Mouse (Mus musculus): Measurements from ENCODE around the gene Tcirg1. TPM values are rescaled to one million over a fixed set of nuclear protein-coding genes. Genes with fewer than 3 reads are reported as not detected.

Gene Tcirg1
- polyA plus RNA-seq, 2 experiments = 15.4 to 47.1 TPM

DNA sequence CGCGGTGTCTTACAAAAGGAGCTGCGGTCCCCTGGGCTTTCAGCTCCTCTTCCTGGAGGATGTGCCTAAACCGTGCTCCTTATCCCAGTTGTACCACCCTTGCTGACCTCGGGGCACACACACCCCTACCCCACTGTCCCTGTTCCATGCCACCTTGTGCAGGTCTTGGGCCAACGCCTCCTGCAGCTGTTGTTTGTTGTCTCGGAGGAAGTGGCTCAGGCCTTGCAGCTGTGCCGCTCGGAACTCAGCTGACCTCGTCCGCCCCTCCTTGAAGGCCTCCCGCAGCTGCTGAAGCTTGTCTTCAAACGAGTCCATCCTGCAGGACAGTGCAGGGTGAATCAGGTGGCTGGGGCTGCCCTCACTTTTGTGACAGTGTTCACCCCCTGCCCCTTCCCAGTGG, 16.7 kb upstream of the Tcirg1 start:
- H3K27ac ChIP-seq = no peak overlapping the region
- no peak overlapping the region for H3K4me2 ChIP-seq (ENCODE audit: low read depth)
- DNase-seq (ENCODE audit: low read depth in 3 of 3, low spot score in 3 of 3) (no peak), ATAC-seq (ENCODE audit: insufficient read depth) (no peak)
- H3K4me3 ChIP-seq (ENCODE audit: insufficient read depth in 1 of 2, low read depth in 2 of 2, low read length in 2 of 2) = no peak overlapping the region
- no peaks in the 10 kb centered on the region for H3K27me3 ChIP-seq (ENCODE audit: control insufficient read depth, insufficient read depth, low read length)
- peaks cover 3 to 8% of the 10 kb centered on the region in 2 experiments; a peak in 3 of 4 replicates for H3K4me1 ChIP-seq (replicated peaks; ENCODE audit: control insufficient read depth in 2 of 2, insufficient read depth in 2 of 2, low read length in 1 of 2)
- TF ChIP-seq CTCF (IDR thresholded peaks at IDR 0.05; ENCODE audit: low read depth) (no peak), EP300 (IDR thresholded peaks at IDR 0.05; ENCODE audit: low read depth) (no peak)
- H3K36me3 ChIP-seq (replicated peaks; ENCODE audit: control insufficient read depth, insufficient read depth, low read depth) = no peaks in the 10 kb centered on the region
- H3K9ac ChIP-seq (replicated peaks) = no peak overlapping the region
- WGBS (ENCODE audit: insufficient replicate concordance) = 56% methylated on average over 13 of the region's 13 CpGs
- H3K9me3 ChIP-seq (ENCODE audit: control insufficient read depth, low read length) = no peaks in the 10 kb centered on the region

DNA sequence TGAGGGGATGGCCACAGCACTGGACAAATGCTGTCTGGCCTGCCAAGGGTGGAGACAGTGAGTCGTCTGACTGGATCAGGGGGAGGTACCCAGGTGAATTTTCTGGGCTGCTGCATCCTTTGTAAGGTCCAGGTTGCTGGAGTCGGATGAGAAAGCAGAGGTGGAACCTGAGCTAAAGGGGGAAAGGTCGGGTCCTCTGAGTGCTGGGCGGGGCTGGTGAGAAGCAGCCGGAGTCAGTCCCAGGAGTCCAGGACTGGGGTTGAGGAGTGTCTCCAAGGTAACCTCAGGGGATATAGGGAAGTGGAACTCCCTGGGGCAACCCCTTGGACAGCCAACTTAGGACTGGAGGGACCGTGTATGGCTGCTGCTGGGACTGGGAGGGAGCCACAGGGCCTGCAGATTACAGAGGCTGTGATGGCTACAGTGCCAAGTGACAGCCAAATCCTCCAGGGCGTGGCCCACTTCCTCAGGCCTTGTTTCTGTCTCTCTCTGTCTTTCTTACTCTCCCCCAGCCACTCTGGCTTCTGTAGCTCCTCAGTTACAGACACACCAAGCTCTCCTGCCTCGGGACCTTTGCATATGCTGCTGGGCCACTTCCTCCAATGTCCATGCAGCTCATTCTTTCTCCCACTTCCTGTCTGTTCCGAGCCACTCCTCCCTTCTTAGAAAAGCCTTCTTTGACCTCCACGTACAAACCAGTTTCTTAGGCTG, 15.9 kb upstream of the Tcirg1 start:
- no peaks in the 10 kb centered on the region for H3K9me3 ChIP-seq (ENCODE audit: control insufficient read depth, low read length)
- H3K27ac ChIP-seq = no peak overlapping the region
- peaks cover 3 to 8% of the 10 kb centered on the region in 2 experiments; a peak in 3 of 4 replicates for H3K4me1 ChIP-seq (replicated peaks; ENCODE audit: control insufficient read depth in 2 of 2, insufficient read depth in 2 of 2, low read length in 1 of 2)
- no peak for ATAC-seq (ENCODE audit: insufficient read depth)
- 40% methylated on average over 10 of the region's 10 CpGs for WGBS (ENCODE audit: insufficient replicate concordance)
- H3K4me3 ChIP-seq (ENCODE audit: insufficient read depth in 1 of 2, low read depth in 2 of 2, low read length in 2 of 2) = no peak overlapping the region
- no peaks in the 10 kb centered on the region for H3K27me3 ChIP-seq (ENCODE audit: control insufficient read depth, insufficient read depth, low read length)
- H3K9ac ChIP-seq (replicated peaks) = no peak overlapping the region
- H3K36me3 ChIP-seq (replicated peaks; ENCODE audit: control insufficient read depth, insufficient read depth, low read depth) = no peaks in the 10 kb centered on the region
- TF ChIP-seq EP300 (IDR thresholded peaks at IDR 0.05; ENCODE audit: low read depth) = no peak
- TF ChIP-seq CTCF (IDR thresholded peaks at IDR 0.05; ENCODE audit: low read depth) = 0 out of 2 replicates have a peak, but pooled peaks have one; percentile 5
- H3K4me2 ChIP-seq (ENCODE audit: low read depth) = no peak overlapping the region
- DNase-seq (ENCODE audit: low read depth in 3 of 3, low spot score in 3 of 3) = no peak

DNA sequence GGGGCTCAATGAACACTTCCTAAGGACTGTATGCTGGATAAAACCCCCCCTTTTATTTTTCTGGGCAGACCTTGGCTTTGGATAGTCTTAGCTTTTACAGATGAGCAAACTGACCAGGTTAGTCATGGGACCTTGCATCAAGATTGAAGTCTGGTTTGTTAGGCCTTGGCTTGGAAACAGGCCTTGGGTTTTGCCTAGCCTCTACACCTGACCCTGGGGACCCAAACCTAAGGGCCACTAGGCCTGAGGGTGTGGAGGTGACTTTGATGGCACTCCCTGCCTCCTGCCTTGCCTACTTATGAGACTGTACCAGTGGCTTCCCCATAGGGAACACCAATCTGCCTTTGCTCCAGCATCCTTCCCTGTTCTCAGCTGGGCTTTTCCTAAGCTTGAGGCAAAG, 13.0 kb upstream of the Tcirg1 start:
- Histone ChIP-seq H3K4me1 (replicated peaks; ENCODE audit: control insufficient read depth in 2 of 2, insufficient read depth in 2 of 2, low read length in 1 of 2) (peaks cover 3 to 7% of the 10 kb centered on the region in 2 experiments; a peak in 3 of 4 replicates), H3K27me3 (ENCODE audit: control insufficient read depth, insufficient read depth, low read length) (no peaks in the 10 kb centered on the region), H3K36me3 (replicated peaks; ENCODE audit: control insufficient read depth, insufficient read depth, low read depth) (no peaks in the 10 kb centered on the region), H3K27ac (no peak overlapping the region), H3K4me2 (ENCODE audit: low read depth) (no peak overlapping the region), H3K9ac (replicated peaks) (no peak overlapping the region), H3K9me3 (ENCODE audit: control insufficient read depth, low read length) (no peaks in the 10 kb centered on the region), H3K4me3 (ENCODE audit: insufficient read depth in 1 of 2, low read depth in 2 of 2, low read length in 2 of 2) (no peak overlapping the region)
- TF ChIP-seq EP300 (IDR thresholded peaks at IDR 0.05; ENCODE audit: low read depth) (no peak), CTCF (IDR thresholded peaks at IDR 0.05; ENCODE audit: low read depth) (no peak)
- DNase-seq (ENCODE audit: low read depth in 3 of 3, low spot score in 3 of 3) = no peak
- ATAC-seq (ENCODE audit: insufficient read depth) = no peak

GRCm38 (mm10) chr19:3916727-3917126, 9.8 kb upstream of the Tcirg1 start:
- H3K9ac ChIP-seq (replicated peaks) = no peak overlapping the region
- no peak for TF ChIP-seq CTCF (IDR thresholded peaks at IDR 0.05; ENCODE audit: low read depth)
- no peak for TF ChIP-seq EP300 (IDR thresholded peaks at IDR 0.05; ENCODE audit: low read depth)
- 74% methylated on average over 11 of the region's 11 CpGs for WGBS (ENCODE audit: insufficient replicate concordance)

GRCm38 (mm10) chr19:3914535-3914934, 7.6 kb upstream of the Tcirg1 start:
- H3K36me3 ChIP-seq (replicated peaks; ENCODE audit: control insufficient read depth, insufficient read depth, low read depth) = no peaks in the 10 kb centered on the region; the same call in 1 of the 2 replicates
- H3K4me1 ChIP-seq (replicated peaks; ENCODE audit: control insufficient read depth in 2 of 2, insufficient read depth in 2 of 2, low read length in 1 of 2) = peaks cover 14 to 22% of the 10 kb centered on the region in 2 experiments; a peak in 3 of 4 replicates
- ATAC-seq (ENCODE audit: insufficient read depth) (no peak), DNase-seq (ENCODE audit: low read depth in 3 of 3, low spot score in 3 of 3) (no peak)
- H3K27ac ChIP-seq = no peak overlapping the region
- H3K4me2 ChIP-seq (ENCODE audit: low read depth) = peak overlapping the region; percentile 75; the same call in 1 of the 2 replicates
- H3K9ac ChIP-seq (replicated peaks) = no peak overlapping the region
- no peak overlapping the region for H3K4me3 ChIP-seq (ENCODE audit: insufficient read depth in 1 of 2, low read depth in 2 of 2, low read length in 2 of 2)
- TF ChIP-seq CTCF (IDR thresholded peaks at IDR 0.05; ENCODE audit: low read depth) (no peak), EP300 (IDR thresholded peaks at IDR 0.05; ENCODE audit: low read depth) (no peak)
- 49% methylated on average over 5 of the region's 5 CpGs for WGBS (ENCODE audit: insufficient replicate concordance)
- H3K9me3 ChIP-seq (ENCODE audit: control insufficient read depth, low read length) = no peaks in the 10 kb centered on the region
- no peaks in the 10 kb centered on the region for H3K27me3 ChIP-seq (ENCODE audit: control insufficient read depth, insufficient read depth, low read length)

More at GRCm38 (mm10) chr19:3916727-3917126, 9.8 kb upstream of the Tcirg1 start:
- Histone ChIP-seq H3K27ac (no peak overlapping the region), H3K9me3 (ENCODE audit: control insufficient read depth, low read length) (no peaks in the 10 kb centered on the region), H3K4me2 (ENCODE audit: low read depth) (no peak overlapping the region), H3K4me1 (replicated peaks; ENCODE audit: control insufficient read depth in 2 of 2, insufficient read depth in 2 of 2, low read length in 1 of 2) (peaks cover 13 to 19% of the 10 kb centered on the region in 2 experiments; a peak in 3 of 4 replicates), H3K4me3 (ENCODE audit: insufficient read depth in 1 of 2, low read depth in 2 of 2, low read length in 2 of 2) (no peak overlapping the region), H3K36me3 (replicated peaks; ENCODE audit: control insufficient read depth, insufficient read depth, low read depth) (no peaks in the 10 kb centered on the region), H3K27me3 (ENCODE audit: control insufficient read depth, insufficient read depth, low read length) (no peaks in the 10 kb centered on the region)
- ATAC-seq (ENCODE audit: insufficient read depth) (no peak), DNase-seq (ENCODE audit: low read depth in 3 of 3, low spot score in 3 of 3) (no peak)

Measured in liver, embryonic 14.5 days (tissue).